Mouse (Mus musculus): ENCODE results near the gene Dpt.

The Dpt gene

GRCm38 (mm10) chr1:164821821-164822220 lies 25.4 kb downstream of the Dpt start:
- no peak for DNase-seq

- no peak for DNase-seq
Measured at GRCm38 (mm10) chr1:164822268-164822667, 25.8 kb downstream of the Dpt start.

GRCm38 (mm10) chr1:164824896-164825295 lies 28.5 kb downstream of the Dpt start:
- DNase-seq, result no peak

- DNase-seq, result peak; percentile 30 to 64
Measured at GRCm38 (mm10) chr1:164829881-164830280, 33.4 kb downstream of the Dpt start.

- DNase-seq, result no peak
Measured at GRCm38 (mm10) chr1:164832459-164832858, 36.0 kb downstream of the Dpt start.

- no peak for DNase-seq
Measured at GRCm38 (mm10) chr1:164848616-164849265, 52.3 kb downstream of the Dpt start.

DNA sequence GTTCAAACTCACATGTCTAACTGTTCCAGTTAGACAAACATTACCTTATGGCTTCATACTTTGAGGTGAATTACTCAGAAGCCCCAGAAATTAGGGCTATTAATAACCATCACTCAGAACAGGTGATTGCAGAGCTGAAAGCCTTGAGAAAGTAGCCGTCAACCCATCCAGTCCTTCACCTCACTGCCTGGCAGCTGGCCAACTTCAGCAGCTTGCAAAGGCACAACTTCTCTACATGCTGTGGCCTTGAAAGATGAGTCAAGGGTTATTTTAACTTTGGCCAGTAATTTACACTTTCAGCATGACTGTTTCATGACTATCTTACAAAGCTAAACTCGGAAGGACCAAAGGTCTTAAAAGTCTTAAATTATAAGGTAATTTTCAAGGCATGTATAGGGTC lies 59.3 kb downstream of the Dpt start:
- DNase-seq, result peak; percentile 84 to 87

DNA sequence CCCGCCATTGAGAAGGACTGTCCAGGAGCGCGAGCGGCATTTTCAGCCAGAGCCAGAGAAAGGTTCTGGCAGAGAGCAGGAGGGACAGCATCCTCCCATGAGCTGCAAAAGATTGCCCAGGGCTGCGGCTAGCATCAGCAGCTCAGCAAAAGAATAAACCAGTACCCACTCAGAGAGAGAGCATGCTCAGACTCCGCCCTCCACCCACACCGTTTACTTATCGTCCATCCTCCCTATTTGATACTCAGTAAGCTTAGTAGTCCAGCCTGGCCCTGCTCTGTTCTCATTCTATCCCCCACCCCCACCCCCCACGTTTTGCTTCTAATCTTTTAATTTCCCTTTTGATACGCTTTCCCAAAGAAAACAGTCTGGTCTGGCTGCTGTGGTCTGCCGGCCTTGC lies 63.5 kb downstream of the Dpt start:
- DNase-seq, result no peak

GRCm38 (mm10) chr1:164860782-164861181 lies 64.3 kb downstream of the Dpt start:
- DNase-seq, result no peak

- DNase-seq, result peak; percentile 68 to 70
Measured at GRCm38 (mm10) chr1:164861501-164861900, 65.1 kb downstream of the Dpt start.

DNA sequence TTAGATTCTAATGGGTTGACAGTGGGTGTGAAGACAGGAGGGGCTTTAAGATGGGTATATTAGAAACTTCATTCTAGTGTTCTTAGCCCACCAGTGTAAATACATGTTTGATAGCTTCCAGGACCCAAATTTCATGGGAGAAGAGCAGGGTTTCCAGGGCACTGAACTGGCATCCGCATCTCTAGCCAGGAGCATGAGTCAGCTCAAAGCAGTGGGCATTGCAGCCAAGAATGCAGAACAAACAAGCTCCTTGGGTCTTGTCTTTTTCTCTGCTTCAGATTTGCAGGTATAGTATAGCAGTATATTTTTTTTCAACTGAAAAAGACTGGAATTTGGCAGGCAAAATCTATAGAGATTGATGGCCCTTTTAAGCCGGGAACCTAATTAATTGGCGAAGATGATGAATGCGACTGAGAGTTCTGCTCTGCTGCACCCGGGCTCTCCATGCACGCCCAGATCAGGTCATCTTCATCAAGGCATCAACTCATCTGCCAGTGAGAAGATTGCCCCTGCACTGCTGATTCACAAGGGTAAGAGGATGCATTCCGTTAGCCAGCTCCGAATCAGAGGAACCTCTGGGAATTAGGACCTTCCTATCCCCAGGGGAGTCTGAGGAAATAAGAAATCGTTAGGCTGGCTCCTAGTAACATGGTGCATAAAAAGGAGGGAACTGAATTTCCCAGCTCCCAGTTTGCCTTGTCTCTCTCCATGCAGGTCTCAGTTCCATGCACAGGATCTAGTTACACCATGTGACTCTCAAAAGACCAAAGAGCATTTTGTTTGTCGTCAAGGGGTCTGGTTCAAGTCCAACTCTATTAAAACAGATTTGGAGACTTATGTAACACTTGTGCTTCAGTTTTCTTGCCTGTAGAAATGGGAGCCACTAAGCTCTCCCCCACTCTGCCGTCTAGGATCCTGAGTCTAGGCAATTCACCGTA lies 66.8 kb downstream of the Dpt start:
- peak; percentile 32 to 57 for DNase-seq

- DNase-seq, result no peak
Measured at GRCm38 (mm10) chr1:164864666-164865065, 68.2 kb downstream of the Dpt start.

DNA sequence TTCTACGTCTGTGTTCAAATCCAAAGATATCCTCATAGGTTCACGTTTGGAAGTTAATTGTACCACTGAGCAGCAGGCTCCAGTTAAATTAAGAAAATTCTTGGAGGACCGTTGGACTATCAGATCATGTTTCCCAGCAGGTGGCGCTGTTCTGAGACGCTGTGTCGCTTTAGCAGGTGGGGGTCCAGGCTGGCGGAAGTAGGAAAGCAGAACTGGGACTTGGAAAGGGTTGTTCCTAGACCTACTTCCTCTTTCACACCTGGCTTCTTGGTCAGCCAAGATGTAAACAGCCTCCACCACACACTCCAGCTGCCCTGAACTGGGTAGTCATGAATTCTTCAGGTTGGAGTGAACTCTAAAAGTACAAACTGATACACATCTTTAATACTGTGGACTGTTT lies 74.2 kb downstream of the Dpt start:
- DNase-seq, result peak in 1 of 2 experiments; percentile 43

Data from cerebellum, postnatal 14 days (tissue).